Mouse (Mus musculus) bone marrow, adult 2 months (tissue): ENCODE results near the gene Ubtd2.

Source experiments
- CTCF ChIP-seq: fragments of 200-500 bp; IDR thresholded peaks from 2 replicates; pipeline ENCODE4 v1.5.1; 2011; ENCODE audit warnings: low read length, control low read depth; ENCODE audit not compliant: control insufficient read depth, insufficient read depth
- POLR2A ChIP-seq: fragments of 200-500 bp; IDR thresholded peaks from 2 replicates; pipeline ENCODE4 v1.6.1; 2011; ENCODE audit warnings: low read depth, mild to moderate bottlenecking, control low read depth, low read length, borderline replicate concordance; ENCODE audit not compliant: control insufficient read depth

DNA sequence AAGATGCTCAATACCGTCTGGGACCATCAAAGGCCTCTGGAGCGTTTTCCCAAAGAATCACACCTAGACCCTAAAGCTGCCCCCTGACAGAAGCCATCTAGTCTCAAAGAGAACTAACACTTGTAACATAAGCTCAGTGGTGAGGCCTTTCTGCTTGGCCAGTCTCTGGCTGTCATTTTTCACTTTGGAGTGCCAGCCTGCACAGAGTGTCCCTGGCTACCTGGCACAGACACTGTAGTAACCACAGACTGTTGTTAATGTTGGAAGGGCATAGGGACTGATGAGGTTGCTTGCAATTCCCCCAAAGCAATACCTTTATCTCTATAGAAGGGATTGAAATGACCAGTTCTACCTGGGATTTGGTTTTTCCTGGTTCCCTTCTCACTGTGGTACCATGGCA, 66.1 kb downstream of the Ubtd2 start:
- no peak for TF ChIP-seq CTCF
- TF ChIP-seq POLR2A: no peak
